Mouse (Mus musculus) embryonic facial prominence, embryonic 10.5 days (tissue): ENCODE data around the gene Six2. TPM values are rescaled to one million over a fixed set of nuclear protein-coding genes. Genes with fewer than 3 reads are reported as not detected.
"Not testable (repeated sequence)": the region's sequence is repeated elsewhere in the genome, so short reads cannot be mapped to it uniquely, and the experiment has no call there.

Source experiments
- DNase-seq: peaks from one replicate; pipeline ENCODE4 v3.0.0-alpha.2; 2017; ENCODE audit warnings: low spot score
- H3K27ac ChIP-seq: fragments of 300-500 bp; sonication (generic); replicated peaks from 2 replicates; pipeline ENCODE4 v1.5.1; 2016; ENCODE audit warnings: mild to moderate bottlenecking
- H3K27me3 ChIP-seq: fragments of 300-500 bp; sonication (generic); replicated peaks from 2 replicates; pipeline ENCODE4 v1.6.1; 2016; ENCODE audit warnings: low read depth, mild to moderate bottlenecking; ENCODE audit not compliant: poor library complexity, severe bottlenecking
- H3K36me3 ChIP-seq: fragments of 300-500 bp; sonication (generic); replicated peaks from 2 replicates; pipeline ENCODE4 v1.6.1; 2016; ENCODE audit warnings: mild to moderate bottlenecking, moderate library complexity
- H3K4me1 ChIP-seq: fragments of 300-500 bp; sonication (generic); 2 replicates; pipeline ENCODE4 v1.6.1; 2016
- H3K4me3 ChIP-seq: fragments of 300-500 bp; sonication (generic); 2 replicates; pipeline ENCODE4 v1.5.1; 2016; ENCODE audit warnings: mild to moderate bottlenecking, moderate library complexity
- H3K9me3 ChIP-seq: fragments of 300-500 bp; sonication (generic); 2 replicates; pipeline ENCODE4 v1.6.1; 2016; ENCODE audit warnings: mild to moderate bottlenecking
- WGBS: fragments of 180-500 bp; shearing (Covaris S2); methylation state at CpG from one replicate; pipeline ENCODE4 v1.1.7; 2016; 5-methylcytosine and 5-hydroxymethylcytosine counted together
- polyA plus RNA-seq: library from polyadenylated mRNA; unstranded; fragments of >200 nt; fragmentation: Nextera tagmentation; extraction: Ambion mirVana; gene quantifications from 2 replicates; pipeline ENCODE4 v1.2.1, GENCODE M21; 2016

The Six2 gene
- polyA plus RNA-seq, 1 experiment from 2014 or later, result 15.6 TPM

GRCm38 (mm10) chr17:85688911-85689806, 1.1 kb upstream of the Six2 start:
- Histone ChIP-seq H3K9me3 (no peaks in the 10 kb centered on the region), H3K27me3 (peaks cover 98% of the 10 kb centered on the region), H3K27ac (peak overlapping the region; percentile 82), H3K4me3 (peak overlapping the region; percentile 70), H3K4me1 (peaks cover 82% of the 10 kb centered on the region), H3K36me3 (peaks cover 10% of the 10 kb centered on the region)
- 1% methylated on average over 35 of the region's 35 CpGs for WGBS
- peak; percentile 79 for DNase-seq

GRCm38 (mm10) chr17:85687421-85688235, 446 bp downstream of the Six2 start:
- Histone ChIP-seq H3K27ac (peak overlapping the region; percentile 89), H3K4me1 (peaks cover 84% of the 10 kb centered on the region)
- WGBS, result under 1% methylated on average over 109 of the region's 109 CpGs

GRCm38 (mm10) chr17:85686476-85687420, 1.3 kb downstream of the Six2 start:
- Histone ChIP-seq H3K4me1 (peaks cover 82% of the 10 kb centered on the region), H3K36me3 (peaks cover 21% of the 10 kb centered on the region), H3K9me3 (no peaks in the 10 kb centered on the region), H3K27me3 (peaks cover 98% of the 10 kb centered on the region), H3K27ac (peak overlapping the region; percentile 89), H3K4me3 (peak overlapping the region; percentile 70)
- peak; percentile 50 for DNase-seq
- WGBS, result 1% methylated on average over 42 of the region's 42 CpGs

More at GRCm38 (mm10) chr17:85687421-85688235, 446 bp downstream of the Six2 start:
- Histone ChIP-seq H3K27me3 (peaks cover 98% of the 10 kb centered on the region), H3K4me3 (peak overlapping the region; percentile 70), H3K36me3 (peaks cover 21% of the 10 kb centered on the region), H3K9me3 (no peaks in the 10 kb centered on the region)
- peak; percentile 76 for DNase-seq

- 2% methylated on average over 11 of the region's 11 CpGs for WGBS
- Histone ChIP-seq H3K27ac (peak overlapping the region; percentile 89), H3K4me1 (peaks cover 82% of the 10 kb centered on the region)
Observed at GRCm38 (mm10) chr17:85685689-85686281, 2.3 kb downstream of the Six2 start.

GRCm38 (mm10) chr17:85684841-85685688, 3.0 kb downstream of the Six2 start:
- H3K9me3 ChIP-seq, result no peaks in the 10 kb centered on the region
- peak overlapping the region; percentile 89 for H3K27ac ChIP-seq
- WGBS, result under 1% methylated on average over 46 of the region's 46 CpGs
- H3K27me3 ChIP-seq, result peaks cover 98% of the 10 kb centered on the region
- peak overlapping the region; percentile 70 for H3K4me3 ChIP-seq
- DNase-seq, result peak; percentile 71
- H3K36me3 ChIP-seq, result peaks cover 21% of the 10 kb centered on the region
- H3K4me1 ChIP-seq, result peaks cover 82% of the 10 kb centered on the region

More at GRCm38 (mm10) chr17:85685689-85686281, 2.3 kb downstream of the Six2 start:
- peak; percentile 59 for DNase-seq
- H3K27me3 ChIP-seq, result peaks cover 98% of the 10 kb centered on the region
- H3K36me3 ChIP-seq, result peaks cover 21% of the 10 kb centered on the region
- H3K9me3 ChIP-seq, result no peaks in the 10 kb centered on the region
- peak overlapping the region; percentile 70 for H3K4me3 ChIP-seq

GRCm38 (mm10) chr17:85684436-85684835, 3.6 kb downstream of the Six2 start:
- DNase-seq, H3K9me3 ChIP-seq: not testable (repeated sequence)
- Histone ChIP-seq H3K4me1 (peaks cover 81% of the 10 kb centered on the region), H3K27ac (peak overlapping the region; percentile 89), H3K4me3 (peak overlapping the region; percentile 70), H3K27me3 (peaks cover 98% of the 10 kb centered on the region), H3K36me3 (peaks cover 21% of the 10 kb centered on the region)
- 2% methylated on average over 6 of the region's 6 CpGs for WGBS

- under 1% methylated on average over 17 of the region's 17 CpGs for WGBS
- Histone ChIP-seq H3K9me3 (no peaks in the 10 kb centered on the region), H3K4me3 (peak overlapping the region; percentile 70), H3K27me3 (peaks cover 98% of the 10 kb centered on the region), H3K36me3 (peaks cover 21% of the 10 kb centered on the region), H3K4me1 (peaks cover 79% of the 10 kb centered on the region), H3K27ac (peak overlapping the region; percentile 89; the same call in 1 of the 2 replicates)
- no peak for DNase-seq
Observed at GRCm38 (mm10) chr17:85683984-85684307, 4.1 kb downstream of the Six2 start.

- H3K9me3 ChIP-seq, result no peaks in the 10 kb centered on the region
- peaks cover 98% of the 10 kb centered on the region for H3K27me3 ChIP-seq
- H3K36me3 ChIP-seq, result peaks cover 25% of the 10 kb centered on the region
- peak overlapping the region; percentile 89 for H3K27ac ChIP-seq
- peak; percentile 57 for DNase-seq
- H3K4me3 ChIP-seq, result peak overlapping the region; percentile 70
- H3K4me1 ChIP-seq, result peaks cover 73% of the 10 kb centered on the region
- WGBS, result 5% methylated on average over 25 of the region's 25 CpGs
Observed at GRCm38 (mm10) chr17:85683111-85683983, 4.7 kb downstream of the Six2 start.

GRCm38 (mm10) chr17:85682181-85682710, 5.8 kb downstream of the Six2 start:
- Histone ChIP-seq H3K4me1 (peaks cover 64% of the 10 kb centered on the region), H3K27me3 (peaks cover 100% of the 10 kb centered on the region), H3K4me3 (peak overlapping the region; percentile 70; the same call in 1 of the 2 replicates), H3K36me3 (peaks cover 31% of the 10 kb centered on the region), H3K9me3 (no peaks in the 10 kb centered on the region), H3K27ac (no peak overlapping the region; the same call in 1 of the 2 replicates)
- 9% methylated on average over 7 of the region's 7 CpGs for WGBS
- DNase-seq, result peak; percentile 51

- WGBS, result 5% methylated on average over 6 of the region's 6 CpGs
- Histone ChIP-seq H3K4me1 (peaks cover 61% of the 10 kb centered on the region), H3K9me3 (no peaks in the 10 kb centered on the region), H3K27ac (no peak overlapping the region), H3K27me3 (peaks cover 100% of the 10 kb centered on the region), H3K36me3 (peaks cover 34% of the 10 kb centered on the region), H3K4me3 (peak overlapping the region; percentile 70; the same call in 1 of the 2 replicates)
- peak; percentile 42 for DNase-seq
Observed at GRCm38 (mm10) chr17:85681741-85682140, 6.3 kb downstream of the Six2 start.
